In the genomic region with DNA sequence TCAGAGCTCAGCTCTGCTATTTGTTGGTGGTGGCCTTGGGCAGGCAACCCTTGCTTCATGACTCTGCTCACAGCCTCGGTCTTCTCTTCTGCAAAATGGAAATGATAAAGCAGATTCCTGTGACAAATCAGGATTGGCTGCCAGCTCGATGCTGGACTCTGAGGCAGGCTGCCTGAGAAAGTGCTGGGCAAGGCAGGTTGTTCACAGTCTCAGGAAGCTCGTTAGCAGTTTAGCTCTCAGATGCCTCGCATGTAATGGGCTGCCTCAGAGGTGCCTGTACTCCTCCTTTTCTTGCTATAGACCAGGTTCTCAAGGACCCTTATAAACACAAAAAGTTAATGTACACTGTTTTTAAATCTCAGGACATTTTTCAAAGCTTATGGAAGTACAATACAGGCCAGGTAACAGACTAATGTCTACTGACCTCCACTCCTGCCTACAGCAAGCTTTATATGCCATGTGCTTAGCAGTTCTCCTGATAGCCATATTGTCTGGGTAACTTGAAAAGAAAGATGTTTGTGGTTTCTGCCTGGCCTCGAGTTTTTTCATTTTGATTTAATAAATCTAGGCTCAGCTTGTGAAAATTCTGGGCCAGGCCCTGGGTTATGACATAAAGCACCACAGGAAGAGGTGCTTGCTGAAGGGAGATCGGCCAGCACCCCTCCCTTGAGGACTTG, we compare ENCODE assay signal across 24 mouse cellular contexts. TPM values are rescaled to one million over a fixed set of nuclear protein-coding genes. Genes with fewer than 3 reads are reported as not detected.
DNase-seq lines count a peak whose midpoint lies in the region; ATAC-seq and TF ChIP-seq lines count a peak whose summit lies in the region.
"Had no signal": no experiment of that assay in that cellular context is flagged by ENCODE, and none has a peak within 500 bp of the region (broad histone marks: within the 10 kb centered on the region; RNA-seq: fewer than 3 reads in every experiment).

No protein-coding gene starts in this region.

- dilution Hi-C loops in CH12.LX (cut with MboI; ENCODE audit: extremely low pct_ligation_motif_present, extremely low pct_unique_long_range_greater_than_20kb, low sequenced_read_pairs): no loop called here

- H3K9me3 ChIP-seq in megakaryocyte, embryonic 14.5 days: no peaks in the 10 kb centered on the region
- H3K9me3 ChIP-seq in CH12.LX (replicated peaks; ENCODE audit: low read length): no peaks in the 10 kb centered on the region
- H3K9me3 ChIP-seq in midbrain, embryonic 14.5 days (ENCODE audit: control insufficient read depth, low read length): no peaks in the 10 kb centered on the region
- H3K9me3 ChIP-seq: embryonic facial prominence, embryonic 12.5 days; heart, embryonic 15.5 days; intestine, embryonic 15.5 days; midbrain, embryonic 13.5 days had no signal

- H3K4me1 ChIP-seq in megakaryocyte, embryonic 14.5 days: peaks cover 71% of the 10 kb centered on the region
- H3K4me1 ChIP-seq in CH12.LX (ENCODE audit: control insufficient read depth in 1 of 2, insufficient read depth in 2 of 2): peaks cover 36 to 85% of the 10 kb centered on the region in 2 experiments
- no peaks in the 10 kb centered on the region for H3K4me1 ChIP-seq in midbrain, embryonic 14.5 days (ENCODE audit: control insufficient read depth, insufficient read depth, low read length)
- H3K4me1 ChIP-seq: embryonic facial prominence, embryonic 12.5 days; heart, embryonic 15.5 days; intestine, embryonic 15.5 days; midbrain, embryonic 13.5 days had no signal

- no peak for ATAC-seq in megakaryocyte, adult 5-6 weeks (ENCODE audit: poor library complexity, severe bottlenecking)
- ATAC-seq in granulocyte monocyte progenitor cell, adult 5-6 weeks (replicated peaks; ENCODE audit: poor library complexity, severe bottlenecking): 0 out of 2 replicates have a peak, but pooled peaks have one; percentile 10
- ATAC-seq in midbrain, embryonic 14.5 days (ENCODE audit: low FRiP score, low TSS enrichment): no peak
- ATAC-seq: forebrain, postnatal 0 days; intestine, embryonic 15.5 days; lung, postnatal 0 days; midbrain, embryonic 13.5 days had no signal

- peaks cover 81% of the 10 kb centered on the region for H3K79me2 ChIP-seq in CH12.LX (replicated peaks; ENCODE audit: control insufficient read depth, extremely low read depth, insufficient read depth, poor library complexity, severe bottlenecking)

- H3K27me3 ChIP-seq in megakaryocyte, embryonic 14.5 days (replicated peaks): no peaks in the 10 kb centered on the region
- H3K27me3 ChIP-seq in CH12.LX (replicated peaks): no peaks in the 10 kb centered on the region
- no peaks in the 10 kb centered on the region for H3K27me3 ChIP-seq in midbrain, embryonic 14.5 days (ENCODE audit: control insufficient read depth, insufficient read depth, low read length)
- H3K27me3 ChIP-seq: embryonic facial prominence, embryonic 12.5 days; heart, embryonic 15.5 days; intestine, embryonic 15.5 days; midbrain, embryonic 13.5 days had no signal

- H3K9ac ChIP-seq in CH12.LX (ENCODE audit: insufficient read depth, low read depth): peak overlapping the region; percentile 57
- H3K9ac ChIP-seq in midbrain, embryonic 14.5 days (replicated peaks; ENCODE audit: low read length): no peak overlapping the region
- H3K9ac ChIP-seq: embryonic facial prominence, embryonic 12.5 days; forebrain, postnatal 0 days; heart, embryonic 15.5 days; hindbrain, embryonic 14.5 days; intestine, embryonic 15.5 days; liver, embryonic 14.5 days; midbrain, embryonic 13.5 days had no signal

- no peak for TF ChIP-seq EP300 in CH12.LX (IDR thresholded peaks at IDR 0.05; ENCODE audit: low read length)

- TF ChIP-seq POLR2A in CH12.LX (IDR thresholded peaks at IDR 0.05; ENCODE audit: low read depth, low read length): no peak; the same call in 1 of the 2 replicates

- H3K4me2 ChIP-seq in CH12.LX (ENCODE audit: insufficient read depth, low read depth, poor library complexity, severe bottlenecking): peak overlapping the region; percentile 76
- no peak overlapping the region for H3K4me2 ChIP-seq in midbrain, embryonic 14.5 days (ENCODE audit: low read length)
- H3K4me2 ChIP-seq: embryonic facial prominence, embryonic 12.5 days; heart, embryonic 15.5 days; hindbrain, embryonic 14.5 days; intestine, embryonic 15.5 days; midbrain, embryonic 13.5 days had no signal

- no peak for TF ChIP-seq RAD21 in CH12.LX (IDR thresholded peaks at IDR 0.05; ENCODE audit: low read depth, low read length)

- TF ChIP-seq CTCF in CH12.LX (conservative IDR thresholded peaks at IDR 0.05 in 1 of 2, IDR thresholded peaks at IDR 0.05 in 1 of 2; ENCODE audit: low read depth in 2 of 2, low read length in 2 of 2): no peak

- peak overlapping the region; percentile 40 for H3K4me3 ChIP-seq in megakaryocyte, embryonic 14.5 days (replicated peaks)
- peak overlapping the region; percentile 23 to 50 (median 38) for H3K4me3 ChIP-seq in CH12.LX (replicated peaks in 1 of 3; ENCODE audit: low read depth in 2 of 3, low read length in 2 of 3, poor library complexity in 1 of 3)
- H3K4me3 ChIP-seq in midbrain, embryonic 14.5 days (replicated peaks; ENCODE audit: low read depth, low read length): no peak overlapping the region
- H3K4me3 ChIP-seq: embryonic facial prominence, embryonic 12.5 days; heart, embryonic 15.5 days; intestine, embryonic 15.5 days; midbrain, embryonic 13.5 days; myocyte had no signal

- WGBS in midbrain, embryonic 14.5 days: 76% methylated on average over 6 of the region's 6 CpGs

- peak overlapping the region; percentile 99 for H3K27ac ChIP-seq in CH12.LX (ENCODE audit: insufficient read depth, low read depth)
- no peak overlapping the region for H3K27ac ChIP-seq in midbrain, embryonic 14.5 days (replicated peaks; ENCODE audit: low read depth, low read length)
- H3K27ac ChIP-seq: embryonic facial prominence, embryonic 12.5 days; heart, embryonic 15.5 days; hindbrain, embryonic 14.5 days; intestine, embryonic 15.5 days; liver, embryonic 14.5 days; midbrain, embryonic 13.5 days had no signal

- DNase-seq in CH12.LX (ENCODE audit: extremely low read depth): peak; percentile 35
- DNase-seq in naive thymus-derived CD4-positive, alpha-beta T cell, adult 2 months (ENCODE audit: low read depth): peak; percentile 55
- DNase-seq in lung, postnatal 4 days: no peak
- DNase-seq in midbrain, embryonic 14.5 days: no peak
- DNase-seq: adrenal gland, postnatal 36 days; cerebellum, adult 18-20 months; cerebellum, postnatal 14 days; forebrain, postnatal 0 days; gastrocnemius, postnatal 25 days; heart, postnatal 36 days; kidney, adult 9 months; kidney, postnatal 14 days; thymus, adult 18-20 months had no signal

- peaks cover 6% of the 10 kb centered on the region for H3K36me3 ChIP-seq in megakaryocyte, embryonic 14.5 days (replicated peaks; ENCODE audit: low read length)
- peaks cover 6 to 31% of the 10 kb centered on the region in 2 experiments for H3K36me3 ChIP-seq in CH12.LX (replicated peaks in 1 of 2; ENCODE audit: control insufficient read depth in 1 of 2, insufficient read depth in 1 of 2, low read length in 1 of 2)
- H3K36me3 ChIP-seq in midbrain, embryonic 14.5 days (ENCODE audit: control insufficient read depth, insufficient read depth, low read length): no peaks in the 10 kb centered on the region
- H3K36me3 ChIP-seq: embryonic facial prominence, embryonic 12.5 days; heart, embryonic 15.5 days; intestine, embryonic 15.5 days; midbrain, embryonic 13.5 days had no signal

- in situ Hi-C loops in CH12.LX (cut with MboI; ENCODE audit: low pct_ligation_motif_present, low pct_unique_long_range_greater_than_20kb, low sequenced_read_pairs): loop anchor here (5.0 to 25.0 kb wide), 2 partner anchors 42 to 267 kb away; no protein-coding TSS in a partner anchor

TF ChIP-seq in CH12.LX, 34 proteins besides CTCF, POLR2A, EP300 and RAD21:
- TF ChIP-seq POLR2AphosphoS2 (IDR thresholded peaks at IDR 0.05; ENCODE audit: low read depth, low read length): peak; percentile 13; the same call in 1 of the 2 replicates
- 0 out of 2 replicates have a peak, but pooled peaks have one; percentile 45 for TF ChIP-seq KAT2A (IDR thresholded peaks at IDR 0.05; ENCODE audit: insufficient replicate concordance, low read length)
- TF ChIP-seq RCOR1 (conservative IDR thresholded peaks at IDR 0.05; ENCODE audit: low read depth, low read length): peak; percentile 62; the same call in 1 of the 2 replicates
- TF ChIP-seq MAX (IDR thresholded peaks at IDR 0.05; ENCODE audit: low read length): peak; percentile 69
- TF ChIP-seq MYC (IDR thresholded peaks at IDR 0.05; ENCODE audit: low read depth, low read length): peak; percentile 58; the same call in 1 of the 2 replicates
- no peak for TF ChIP-seq ZKSCAN1 (IDR thresholded peaks at IDR 0.05; ENCODE audit: borderline replicate concordance, low read depth, low read length)
- no peak for TF ChIP-seq IRF4 (IDR thresholded peaks at IDR 0.05; ENCODE audit: low read depth, low read length)
- no peak; the same call in 1 of the 2 replicates for TF ChIP-seq MXI1 (IDR thresholded peaks at IDR 0.05; ENCODE audit: low read depth, low read length)
- TF ChIP-seq ETS1 (conservative IDR thresholded peaks at IDR 0.05; ENCODE audit: low read depth, low read length): 0 out of 2 replicates have a peak, but pooled peaks have one; percentile 3
- 0 out of 2 replicates have a peak, but pooled peaks have one; percentile 36 for TF ChIP-seq CHD1 (IDR thresholded peaks at IDR 0.05; ENCODE audit: low read depth, low read length)
- no peak for TF ChIP-seq HCFC1 (IDR thresholded peaks at IDR 0.05; ENCODE audit: low read depth, low read length)
- no peak for TF ChIP-seq ZC3H11A (IDR thresholded peaks at IDR 0.05; ENCODE audit: low read depth, low read length)
- 0 out of 2 replicates have a peak, but pooled peaks have one; percentile 1 for TF ChIP-seq E2F4 (IDR thresholded peaks at IDR 0.05; ENCODE audit: insufficient replicate concordance, low read depth, low read length)
- peak; percentile 65; the same call in 1 of the 2 replicates for TF ChIP-seq SIN3A (IDR thresholded peaks at IDR 0.05; ENCODE audit: low read length)

RNA-seq across cellular contexts. Expression of gene Ikzf1, which starts 10.5 kb away (rescaled TPM):
- polyA plus RNA-seq in megakaryocyte, embryonic 14.5 days (2012; ENCODE audit: insufficient read depth, low replicate concordance): 15.2 and 18.0 TPM in 2 replicates
- total RNA-seq in megakaryocyte, adult 5-6 weeks (2015): 217 and 226 TPM in 2 replicates
- total RNA-seq in megakaryocyte, adult 5-6 weeks (2017): 80.8 and 104 TPM in 2 replicates
- total RNA-seq in CH12.LX (2012; rRNA removed) (44.0 and 51.2 TPM in 2 replicates), CH12.LX (2014; rRNA removed) (27.8 and 33.1 TPM in 2 replicates)
- polyA plus RNA-seq in CH12.LX (2012; ENCODE audit: insufficient read length, low read depth): 56.8 and 68.7 TPM in 2 replicates
- total RNA-seq in granulocyte monocyte progenitor cell, adult 5-6 weeks (2014; fragmentation: Nextera tagmentation): 108 and 128 TPM in 2 replicates
- total RNA-seq in granulocyte monocyte progenitor cell, adult 5-6 weeks (2017): 51.0 and 56.0 TPM in 2 replicates
- polyA plus RNA-seq in midbrain, embryonic 14.5 days (2014; fragmentation: Nextera tagmentation; extraction: Ambion mirVana): 2.0 and 2.6 TPM in 2 replicates

Comparison
In these comparisons a context has a peak if more than half of its experiments do, and no peak if none do; other contexts are left out.
1. DNase-seq: peak in CH12.LX (single experiment) and naive thymus-derived CD4-positive, alpha-beta T cell, adult 2 months (single experiment); none in lung, postnatal 4 days (0 of 2) and midbrain, embryonic 14.5 days (single experiment).